Mouse (Mus musculus) retina, postnatal 1 day (tissue): Measurements from ENCODE around the gene Aldh3a1.

Source experiments
- DNase-seq: peaks from one replicate; pipeline ENCODE4 v3.0.0-alpha.2; 2012

Aldh3a1 gene

GRCm38 (mm10) chr11:61252807-61253206 lies 45.5 kb downstream of the Aldh3a1 start:
- no peak for DNase-seq

GRCm38 (mm10) chr11:61259106-61259505 lies 51.8 kb downstream of the Aldh3a1 start:
- no peak for DNase-seq

DNA sequence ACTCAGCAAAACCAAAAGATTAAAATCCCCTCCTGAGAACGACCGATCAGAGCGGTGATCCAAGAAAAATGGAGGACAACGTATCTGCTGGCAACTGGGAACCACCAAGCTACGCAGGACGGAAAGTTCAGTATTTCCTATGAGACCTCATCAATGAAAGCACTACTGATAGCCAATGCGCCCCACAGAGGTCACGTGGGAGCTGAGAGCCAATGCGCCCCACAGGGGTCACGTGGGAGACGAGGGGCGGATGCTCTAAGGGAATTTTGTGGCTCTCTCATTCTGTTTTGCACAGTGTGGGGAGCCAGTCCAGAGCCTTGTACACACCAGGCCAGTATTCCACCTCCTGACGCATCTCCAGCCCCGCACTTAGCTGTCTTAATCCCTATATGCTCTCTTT lies 55.2 kb downstream of the Aldh3a1 start:
- DNase-seq, result no peak

- no peak for DNase-seq
Observed at GRCm38 (mm10) chr11:61263841-61264240, 56.5 kb downstream of the Aldh3a1 start.

GRCm38 (mm10) chr11:61266551-61267533 lies 59.5 kb downstream of the Aldh3a1 start, which contains the start of gene Aldh3a2:
Aldh3a2 (minus strand) TSS chr11:61267464.
- DNase-seq, result peak; percentile 96
